Mouse (Mus musculus) T-helper 17 cell (primary cell): ENCODE data around the gene Zfyve28.

Source experiments
- in situ Hi-C, 2 experiments: fragments of 300-600 bp; cut with MboI, MseI; formaldehyde crosslinking; loops; 1 replicate in 1 of 2; 2 replicates in 1 of 2; pipeline ENCODE4 v1.15.1; 2025; ENCODE audit warnings: high pct_unique_total_duplicates in 2 of 2

Gene Zfyve28

GRCm38 (mm10) chr5:34288154-34288716 lies at the start of gene Zfyve28, which contains the start of gene Cfap99:
TSS of gene Zfyve28 (minus strand) at chr5:34288449.
TSS of gene Cfap99 (plus strand) at chr5:34288600.
- in situ Hi-C loops = no loop called here

GRCm38 (mm10) chr5:34336775-34337450 lies 48.7 kb upstream of the Zfyve28 start:
- in situ Hi-C loops = no loop called here

GRCm38 (mm10) chr5:34336097-34336774 lies 48.0 kb upstream of the Zfyve28 start, which contains the start of gene Rnf4:
TSS of gene Rnf4 (plus strand) at chr5:34336289.
- in situ Hi-C loops = no loop called here

GRCm38 (mm10) chr5:34335539-34336096 lies 47.4 kb upstream of the Zfyve28 start:
- in situ Hi-C loops = no loop called here

GRCm38 (mm10) chr5:34334081-34334480 lies 45.8 kb upstream of the Zfyve28 start:
- in situ Hi-C loops = no loop called here

GRCm38 (mm10) chr5:34330136-34330535 lies 41.9 kb upstream of the Zfyve28 start:
- in situ Hi-C loops = no loop called here

GRCm38 (mm10) chr5:34326875-34327576 lies 38.8 kb upstream of the Zfyve28 start:
- in situ Hi-C loops = no loop called here

- in situ Hi-C loops = no loop called here
Measured at GRCm38 (mm10) chr5:34326249-34326691, 38.0 kb upstream of the Zfyve28 start.

GRCm38 (mm10) chr5:34325286-34325685 lies 37.0 kb upstream of the Zfyve28 start:
- in situ Hi-C loops = no loop called here

- in situ Hi-C loops = no loop called here
Measured at GRCm38 (mm10) chr5:34321236-34321635, 33.0 kb upstream of the Zfyve28 start.

- in situ Hi-C loops = no loop called here
Measured at GRCm38 (mm10) chr5:34319491-34320034, 31.3 kb upstream of the Zfyve28 start.

- in situ Hi-C loops = no loop called here
Measured at GRCm38 (mm10) chr5:34309016-34309415, 20.8 kb upstream of the Zfyve28 start.

- in situ Hi-C loops = no loop called here
Measured at GRCm38 (mm10) chr5:34302377-34302776, 14.1 kb upstream of the Zfyve28 start.

- in situ Hi-C loops = no loop called here
Measured at GRCm38 (mm10) chr5:34298937-34299535, 10.8 kb upstream of the Zfyve28 start.

- in situ Hi-C loops = no loop called here
Measured at GRCm38 (mm10) chr5:34298061-34298460, 9.8 kb upstream of the Zfyve28 start.

GRCm38 (mm10) chr5:34295141-34295540 lies 6.9 kb upstream of the Zfyve28 start:
- in situ Hi-C loops = no loop called here

GRCm38 (mm10) chr5:34294696-34295095 lies 6.4 kb upstream of the Zfyve28 start:
- in situ Hi-C loops = no loop called here

GRCm38 (mm10) chr5:34293363-34293762 lies 5.1 kb upstream of the Zfyve28 start:
- in situ Hi-C loops = no loop called here

GRCm38 (mm10) chr5:34289286-34289685 lies 1.0 kb upstream of the Zfyve28 start:
- in situ Hi-C loops = no loop called here

- in situ Hi-C loops = no loop called here
Measured at GRCm38 (mm10) chr5:34287838-34288145, 457 bp downstream of the Zfyve28 start.
